Mouse (Mus musculus) lung, adult 2 months (tissue): ENCODE results near the gene Selenof.

ENCODE experiments used
- CTCF ChIP-seq: fragments of 200-500 bp; IDR thresholded peaks from 2 replicates; pipeline ENCODE4 v1.5.1; 2011; ENCODE audit warnings: mild to moderate bottlenecking, low read length, control low read depth; ENCODE audit not compliant: insufficient read depth
- POLR2A ChIP-seq: fragments of 200-500 bp; IDR thresholded peaks from 2 replicates; pipeline ENCODE4 v1.6.1; 2011; ENCODE audit warnings: low read depth, mild to moderate bottlenecking, control low read depth, low read length, borderline replicate concordance; ENCODE audit errors: extremely low read depth

DNA sequence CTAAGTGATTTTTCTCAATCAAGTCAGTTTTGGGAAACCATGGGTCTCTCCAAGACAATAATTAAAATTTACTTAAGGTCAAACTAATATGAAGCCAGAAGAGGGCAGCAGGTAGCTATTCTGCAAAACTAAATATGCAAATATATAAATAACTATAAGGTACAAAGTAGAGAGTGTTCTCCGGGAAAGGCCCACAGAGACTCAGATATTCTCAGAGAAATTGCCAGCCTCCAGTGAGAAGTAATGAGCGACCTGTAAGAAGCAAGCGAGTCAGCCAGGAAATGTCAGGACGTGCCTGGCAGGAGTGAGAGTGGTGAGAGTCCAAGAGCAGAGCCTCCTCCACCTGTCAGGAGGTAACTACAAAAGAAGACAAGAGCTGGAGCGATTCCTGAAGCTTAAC, 39.1 kb upstream of the Selenof start:
- TF ChIP-seq CTCF, result no peak
- no peak for TF ChIP-seq POLR2A
